Mouse (Mus musculus): Measurements from ENCODE around the gene Galnt18.

Gene Galnt18

GRCm38 (mm10) chr7:111559011-111559410 is 220.8 kb downstream of the Galnt18 start:
- DNase-seq: no peak

DNA sequence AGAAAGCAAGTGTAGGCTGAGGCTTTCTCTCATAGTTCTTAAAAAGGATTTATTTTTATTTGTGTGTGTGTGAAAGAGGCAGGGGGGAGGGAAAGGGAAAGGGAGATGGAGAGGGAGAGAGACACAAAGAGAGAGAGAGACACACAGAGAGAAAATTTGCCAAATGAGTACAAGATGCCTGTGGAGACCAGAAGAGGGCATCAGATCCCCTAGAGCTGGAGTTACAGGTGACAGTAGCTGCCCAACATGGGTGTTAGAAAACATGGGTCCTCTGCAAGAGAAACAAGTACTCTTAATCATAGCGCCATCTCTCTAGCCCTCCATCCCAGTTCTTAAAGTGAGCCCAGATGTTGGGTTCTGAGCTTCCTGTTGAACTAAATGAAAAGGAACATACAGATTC is 228.8 kb downstream of the Galnt18 start:
- DNase-seq: peak in 1 of 2 experiments; percentile 8

- peak in 1 of 2 experiments; percentile 44 for DNase-seq
Measured at GRCm38 (mm10) chr7:111547069-111547468, 232.7 kb downstream of the Galnt18 start.

DNA sequence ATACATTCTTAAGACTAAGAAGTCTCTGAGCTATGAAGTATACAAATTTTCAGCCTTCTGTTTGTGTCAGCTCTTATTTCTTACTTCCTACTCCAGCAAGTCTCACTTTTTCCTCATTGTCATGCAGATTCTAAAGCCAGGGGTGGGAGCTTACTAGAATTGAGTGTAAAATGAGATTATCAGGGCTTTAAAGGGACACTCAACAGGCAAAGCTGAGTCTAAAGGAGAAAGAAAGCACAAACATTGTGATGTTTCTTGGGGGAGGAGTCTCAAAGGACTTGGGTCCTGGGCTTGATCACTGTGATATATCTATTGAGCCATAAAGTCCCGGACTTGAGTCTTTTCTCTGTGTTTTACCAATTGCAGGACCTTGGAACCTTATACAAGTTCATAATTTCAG is 234.2 kb downstream of the Galnt18 start:
- no peak for DNase-seq

DNA sequence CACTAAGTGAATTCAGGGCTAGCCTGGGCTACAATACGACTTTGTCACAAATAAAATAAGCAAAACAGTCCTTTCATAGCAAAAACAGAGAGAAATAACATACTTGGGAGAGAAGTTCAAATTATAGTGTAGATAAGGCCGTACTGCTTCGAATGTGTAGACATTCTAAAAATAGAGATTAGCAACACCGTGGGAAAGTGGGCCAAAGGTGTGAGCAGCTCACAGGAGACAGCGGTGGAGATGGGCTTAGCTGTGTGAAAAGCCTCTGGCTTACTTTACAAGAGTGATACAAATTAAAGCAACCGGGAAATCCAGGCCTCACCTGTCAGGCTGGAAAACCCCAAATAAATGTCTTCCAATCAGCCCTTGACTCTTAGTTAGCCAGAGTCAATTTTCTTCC is 241.8 kb downstream of the Galnt18 start:
- no peak for DNase-seq

- DNase-seq: no peak
Measured at GRCm38 (mm10) chr7:111534826-111535405, 244.9 kb downstream of the Galnt18 start.

- no peak for DNase-seq
Measured at GRCm38 (mm10) chr7:111528961-111529643, 250.7 kb downstream of the Galnt18 start.

- DNase-seq: no peak
Measured at GRCm38 (mm10) chr7:111528462-111528861, 251.3 kb downstream of the Galnt18 start.

DNA sequence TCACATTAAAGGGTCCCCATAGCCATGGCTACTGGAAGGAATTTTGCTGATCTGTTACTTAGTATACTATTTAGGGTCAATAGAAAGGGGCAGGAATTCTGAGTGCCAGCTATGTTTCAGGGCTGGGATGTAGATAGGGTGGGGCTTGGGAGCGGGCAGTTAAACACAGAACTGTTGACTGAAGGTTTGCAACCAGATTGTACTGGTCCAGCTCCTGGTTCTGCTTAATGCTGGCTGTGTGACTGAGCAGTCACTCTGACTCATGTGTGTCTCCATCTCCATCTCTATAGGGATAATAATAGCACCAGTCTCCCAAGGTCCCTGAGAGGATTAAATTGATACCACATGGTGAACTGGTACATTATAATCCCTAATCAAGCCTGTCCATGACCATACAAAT is 258.9 kb downstream of the Galnt18 start:
- DNase-seq: no peak

- no peak for DNase-seq
Measured at GRCm38 (mm10) chr7:111518581-111519242, 261.1 kb downstream of the Galnt18 start.

DNA sequence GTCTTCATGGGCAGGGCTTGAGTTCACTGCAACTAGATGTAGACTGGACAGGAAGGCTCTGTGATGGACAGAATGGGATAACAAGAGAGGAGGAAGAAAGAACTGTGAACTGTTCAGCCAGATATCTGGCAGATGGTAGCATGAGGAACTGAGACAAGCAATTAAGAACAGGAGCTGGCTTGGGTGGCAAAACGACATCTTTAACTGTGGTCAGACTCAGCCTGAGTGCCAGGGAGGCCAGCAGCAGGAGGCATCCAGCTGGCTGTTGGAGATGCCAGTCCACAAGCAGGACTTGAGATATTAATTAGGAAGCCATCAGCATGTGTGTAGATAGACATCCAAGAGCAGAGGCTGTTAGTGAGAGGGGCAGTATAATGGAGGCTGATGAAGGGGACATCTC is 262.9 kb downstream of the Galnt18 start:
- DNase-seq: no peak

GRCm38 (mm10) chr7:111515471-111515870 is 264.3 kb downstream of the Galnt18 start:
- no peak for DNase-seq

DNA sequence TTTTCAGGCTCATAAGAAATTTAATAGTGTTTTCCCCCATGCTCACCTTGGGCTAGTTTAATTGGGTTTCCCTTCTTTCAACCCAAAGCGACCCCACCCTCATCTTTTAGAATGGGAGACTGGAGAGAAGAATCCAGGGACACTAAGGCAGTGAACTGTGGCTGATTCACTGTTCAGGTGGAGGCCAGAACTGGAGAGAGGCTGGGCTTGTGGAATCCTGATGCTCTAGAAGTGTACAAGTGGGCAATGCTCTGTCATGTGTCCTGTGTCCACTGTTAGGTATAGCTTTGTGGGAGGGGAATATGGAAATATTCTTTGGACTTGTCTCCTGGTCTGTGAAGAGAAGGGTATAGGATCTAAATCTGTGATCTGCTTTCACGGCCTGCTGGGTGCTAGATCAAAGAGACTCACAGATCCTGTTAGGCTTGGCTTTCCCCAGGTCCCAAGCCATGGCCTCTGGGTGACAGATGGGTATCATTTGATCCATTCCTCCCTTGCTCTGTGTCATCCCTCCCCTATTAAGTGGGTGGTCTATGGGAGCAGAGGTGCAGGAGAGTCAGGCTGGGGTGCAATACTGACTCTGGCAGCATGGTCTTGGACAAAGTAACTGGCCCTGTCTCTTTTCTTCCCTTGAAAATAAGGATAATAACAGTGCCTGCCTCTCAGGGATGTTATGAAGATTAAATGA is 270.5 kb downstream of the Galnt18 start:
- DNase-seq: no peak

- DNase-seq: no peak
Measured at GRCm38 (mm10) chr7:111500616-111501015, 279.2 kb downstream of the Galnt18 start.

DNA sequence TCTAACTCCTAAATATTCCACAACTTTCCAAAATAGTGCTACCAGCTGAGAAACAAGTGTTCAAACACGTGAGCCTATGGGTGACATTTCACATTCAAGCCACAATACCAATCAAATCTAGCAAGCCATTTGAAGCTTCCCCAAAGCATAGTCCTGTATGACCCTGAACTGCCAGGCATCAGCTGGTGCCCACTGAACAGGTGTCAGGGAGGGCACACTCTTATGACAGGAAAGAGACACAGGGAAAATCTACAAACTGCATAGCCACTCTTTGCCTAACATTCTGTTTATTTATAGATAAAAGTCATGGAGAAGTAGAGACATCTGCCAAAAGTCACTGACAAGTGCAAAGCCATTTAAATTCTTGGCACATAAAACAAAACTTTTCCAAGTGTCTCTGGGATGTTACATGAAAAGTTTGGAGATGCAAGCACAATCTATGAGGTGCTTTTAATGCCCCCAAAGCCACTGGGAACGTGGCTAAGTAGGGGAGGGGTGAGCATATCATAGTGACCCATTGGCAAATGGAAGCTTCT is 280.5 kb downstream of the Galnt18 start:
- DNase-seq: no peak

DNA sequence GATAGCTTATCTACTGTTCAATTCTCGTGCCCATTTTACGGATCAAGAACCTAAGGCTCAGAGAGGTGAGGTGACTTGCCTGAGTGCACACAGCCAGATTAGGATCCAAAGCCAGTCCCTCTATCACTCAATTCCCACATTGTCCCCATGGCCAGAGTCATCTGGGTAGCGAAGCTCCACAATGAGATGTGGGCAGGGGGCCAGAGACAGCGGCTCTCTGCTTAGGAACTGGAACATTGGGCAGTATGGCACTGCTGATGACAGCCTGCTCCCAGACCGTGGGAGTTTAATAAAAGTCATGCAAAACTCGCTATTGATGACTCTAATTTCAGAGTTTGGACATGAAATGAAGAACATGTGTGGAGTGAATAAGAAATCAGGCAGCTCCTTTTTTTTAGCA is 282.6 kb downstream of the Galnt18 start:
- no peak for DNase-seq

- no peak for DNase-seq
Measured at GRCm38 (mm10) chr7:111492242-111492949, 287.4 kb downstream of the Galnt18 start.

GRCm38 (mm10) chr7:111491566-111491965 is 288.2 kb downstream of the Galnt18 start:
- DNase-seq: no peak

DNA sequence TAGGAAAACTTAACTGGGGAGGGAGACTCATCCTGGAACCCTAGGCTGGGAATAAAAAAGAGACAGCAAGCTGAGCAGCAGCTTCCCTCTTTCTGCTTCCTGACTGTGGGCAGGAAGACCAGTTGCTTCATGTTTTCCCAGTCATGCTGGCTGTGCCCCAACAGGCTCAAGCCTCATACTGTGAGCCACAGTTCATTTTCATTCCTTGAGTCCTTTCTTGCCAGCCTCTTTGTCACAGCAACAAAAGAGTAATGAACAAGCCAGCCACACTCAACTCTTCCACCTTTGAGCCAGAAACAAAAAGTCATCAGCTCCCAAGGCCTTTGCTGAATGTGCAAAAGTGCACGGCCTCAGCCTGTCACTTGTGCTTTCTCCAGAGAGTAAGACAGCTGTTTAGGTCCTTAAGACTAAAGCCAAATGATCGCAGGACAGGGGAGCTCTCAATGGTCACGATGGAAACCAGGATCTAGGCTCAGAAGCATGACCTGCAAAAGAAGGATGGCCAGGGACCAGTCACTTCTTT is 292.9 kb downstream of the Galnt18 start:
- DNase-seq: no peak

DNA sequence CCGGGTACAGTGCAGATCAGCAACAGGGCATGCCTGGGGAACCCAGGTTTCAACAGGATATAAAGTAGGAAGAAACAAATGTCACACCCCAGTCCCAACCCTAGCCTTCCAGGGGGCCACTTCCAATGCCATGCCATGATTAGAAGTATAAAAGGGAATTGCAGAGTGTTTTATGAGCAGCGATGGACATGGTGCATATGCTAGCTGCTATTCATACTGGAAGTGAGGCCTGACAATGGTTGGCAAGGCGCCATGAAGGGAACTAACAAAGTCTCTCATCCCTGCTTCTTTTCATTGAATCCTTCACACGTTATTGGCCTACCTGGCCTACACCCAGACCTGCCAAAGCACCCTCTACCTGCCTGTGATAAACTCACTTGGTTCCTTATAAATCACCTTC is 295.9 kb downstream of the Galnt18 start:
- DNase-seq: no peak

GRCm38 (mm10) chr7:111483321-111483720 is 296.5 kb downstream of the Galnt18 start:
- no peak for DNase-seq

DNA sequence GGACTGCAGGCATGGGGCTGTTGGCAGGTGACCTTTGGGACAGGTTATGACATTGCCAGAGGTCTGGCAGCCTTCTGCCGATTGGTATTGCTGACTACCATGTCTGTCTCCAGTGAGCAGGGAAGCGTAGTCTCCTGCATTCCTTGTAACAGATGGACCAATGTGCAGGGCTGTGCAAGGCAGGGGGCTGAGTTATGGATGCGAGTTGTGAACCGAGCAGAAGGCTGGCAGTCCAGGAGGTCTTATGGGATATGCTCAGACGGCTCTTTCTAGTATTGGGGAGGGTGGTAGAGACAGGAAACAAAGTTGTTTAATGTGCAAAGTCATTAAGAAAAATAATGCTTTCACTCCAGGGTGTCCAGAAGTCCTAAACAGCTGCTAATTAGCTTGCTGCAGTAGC is 312.1 kb downstream of the Galnt18 start:
- no peak for DNase-seq

DNA sequence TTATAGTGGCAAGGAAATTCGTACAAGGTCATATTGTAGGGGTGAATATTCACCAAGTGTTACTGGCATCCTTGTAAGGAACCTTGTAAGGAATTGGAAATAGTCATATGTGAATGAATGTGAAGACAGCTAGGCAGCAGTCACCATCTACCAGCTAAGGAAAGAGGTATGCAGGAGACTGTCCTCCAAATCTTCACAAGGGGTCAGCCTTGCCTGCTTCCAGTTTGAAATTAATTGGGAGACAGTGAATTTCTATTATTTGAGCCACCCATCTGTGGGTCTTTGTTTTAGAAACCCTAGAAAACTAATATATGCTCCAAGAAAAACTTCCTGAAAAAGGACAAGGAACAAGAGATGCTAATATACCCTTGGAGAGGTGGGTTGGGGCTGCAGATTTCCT is 313.1 kb downstream of the Galnt18 start:
- DNase-seq: no peak

Measured in kidney, adult 8-10 months (tissue).